Mouse (Mus musculus): Measurements from ENCODE around the gene Lrrc27. TPM values are rescaled to one million over a fixed set of nuclear protein-coding genes. Genes with fewer than 3 reads are reported as not detected.

The Lrrc27 gene
- total RNA-seq, 1 experiment, result 8.2 TPM

DNA sequence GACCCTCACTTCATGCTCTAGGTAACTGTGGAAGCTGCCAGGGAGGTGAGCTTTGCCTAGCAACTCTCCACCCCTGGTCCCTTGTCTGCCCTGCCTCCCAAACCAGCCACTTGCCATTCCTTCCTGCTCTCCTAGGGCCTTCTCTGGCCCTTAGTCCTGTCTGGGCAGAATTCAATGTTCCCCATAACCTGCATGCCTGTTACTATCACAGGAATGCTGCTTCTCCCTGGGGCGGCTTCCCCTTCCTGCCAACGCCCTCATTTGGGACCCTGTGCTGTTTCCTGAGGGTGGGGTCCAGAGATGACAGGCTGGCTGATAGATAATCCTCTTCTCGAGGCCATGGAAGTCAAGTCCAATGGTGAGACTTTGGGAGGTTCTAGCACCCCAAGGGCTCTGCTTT lies 40.7 kb downstream of the Lrrc27 start:
- no peak for DNase-seq (ENCODE audit: low read depth, low spot score)
- Histone ChIP-seq H3K36me3 (ENCODE audit: control insufficient read depth, insufficient read depth, low read length, poor library complexity, severe bottlenecking) (peaks cover 20% of the 10 kb centered on the region), H3K27ac (ENCODE audit: insufficient read depth, low read depth, low read length, poor library complexity, severe bottlenecking) (no peak overlapping the region), H3K4me3 (ENCODE audit: insufficient read depth in 1 of 2, low read depth in 1 of 2, low read length in 2 of 2, poor library complexity in 1 of 2, severe bottlenecking in 1 of 2) (no peak overlapping the region), H3K4me1 (ENCODE audit: control insufficient read depth in 2 of 2, insufficient read depth in 2 of 2, low read length in 2 of 2, poor library complexity in 1 of 2) (peaks cover 0 to 50% of the 10 kb centered on the region in 2 experiments; a peak in 2 of 4 replicates), H3K9me3 (ENCODE audit: control insufficient read depth, insufficient read depth, low read depth, low read length) (no peaks in the 10 kb centered on the region), H3K9ac (ENCODE audit: insufficient read depth, low read depth, low read length, poor library complexity, severe bottlenecking) (no peak overlapping the region)
- TF ChIP-seq ZNF384 (IDR thresholded peaks at IDR 0.05; ENCODE audit: low read depth, low read length) (no peak), CHD2 (IDR thresholded peaks at IDR 0.05; ENCODE audit: low read depth, low read length) (no peak), MAFK (IDR thresholded peaks at IDR 0.05; ENCODE audit: insufficient read depth, low read depth, low read length) (no peak), HCFC1 (IDR thresholded peaks at IDR 0.05; ENCODE audit: borderline replicate concordance, insufficient read depth, low read length) (no peak), ZC3H11A (IDR thresholded peaks at IDR 0.05; ENCODE audit: borderline replicate concordance, low read depth, low read length) (no peak)
- in situ Hi-C loops (cut with MboI; ENCODE audit: low sequenced_read_pairs in 2 of 2, unreplicated experiment in 2 of 2), result no loop called here

DNA sequence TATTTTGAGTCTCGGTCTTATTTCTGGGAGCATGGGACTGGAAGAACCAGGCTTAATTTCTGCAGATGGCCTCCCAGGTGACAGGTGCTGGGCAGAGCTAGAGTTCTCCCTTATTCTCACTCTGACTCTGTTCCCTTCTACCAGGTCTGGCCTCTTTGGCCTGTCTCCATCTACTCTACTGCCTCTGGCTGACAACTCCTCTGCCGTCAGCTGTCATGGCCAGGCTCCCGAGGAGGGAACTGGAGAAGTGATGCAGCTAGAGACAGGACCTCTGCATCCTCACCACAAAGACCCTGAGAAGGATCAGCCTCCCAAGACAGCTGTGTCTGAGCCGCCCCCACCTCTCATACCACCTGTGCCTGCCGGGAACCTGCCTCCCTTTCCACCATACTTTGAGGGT lies 41.8 kb downstream of the Lrrc27 start:
- Histone ChIP-seq H3K9ac (ENCODE audit: insufficient read depth, low read depth, low read length, poor library complexity, severe bottlenecking) (no peak overlapping the region), H3K27ac (ENCODE audit: insufficient read depth, low read depth, low read length, poor library complexity, severe bottlenecking) (no peak overlapping the region), H3K36me3 (ENCODE audit: control insufficient read depth, insufficient read depth, low read length, poor library complexity, severe bottlenecking) (peaks cover 23% of the 10 kb centered on the region), H3K4me1 (ENCODE audit: control insufficient read depth in 2 of 2, insufficient read depth in 2 of 2, low read length in 2 of 2, poor library complexity in 1 of 2) (peaks cover 0 to 49% of the 10 kb centered on the region in 2 experiments; a peak in 2 of 4 replicates), H3K4me3 (ENCODE audit: insufficient read depth in 1 of 2, low read depth in 1 of 2, low read length in 2 of 2, poor library complexity in 1 of 2, severe bottlenecking in 1 of 2) (no peak overlapping the region), H3K9me3 (ENCODE audit: control insufficient read depth, insufficient read depth, low read depth, low read length) (no peaks in the 10 kb centered on the region)
- TF ChIP-seq ZNF384 (IDR thresholded peaks at IDR 0.05; ENCODE audit: low read depth, low read length) (no peak), ZC3H11A (IDR thresholded peaks at IDR 0.05; ENCODE audit: borderline replicate concordance, low read depth, low read length) (no peak), CHD2 (IDR thresholded peaks at IDR 0.05; ENCODE audit: low read depth, low read length) (no peak), HCFC1 (IDR thresholded peaks at IDR 0.05; ENCODE audit: borderline replicate concordance, insufficient read depth, low read length) (no peak), MAFK (IDR thresholded peaks at IDR 0.05; ENCODE audit: insufficient read depth, low read depth, low read length) (no peak)
- DNase-seq (ENCODE audit: low read depth, low spot score), result no peak
- in situ Hi-C loops (cut with MboI; ENCODE audit: low sequenced_read_pairs in 2 of 2, unreplicated experiment in 2 of 2), result no loop called here

DNA sequence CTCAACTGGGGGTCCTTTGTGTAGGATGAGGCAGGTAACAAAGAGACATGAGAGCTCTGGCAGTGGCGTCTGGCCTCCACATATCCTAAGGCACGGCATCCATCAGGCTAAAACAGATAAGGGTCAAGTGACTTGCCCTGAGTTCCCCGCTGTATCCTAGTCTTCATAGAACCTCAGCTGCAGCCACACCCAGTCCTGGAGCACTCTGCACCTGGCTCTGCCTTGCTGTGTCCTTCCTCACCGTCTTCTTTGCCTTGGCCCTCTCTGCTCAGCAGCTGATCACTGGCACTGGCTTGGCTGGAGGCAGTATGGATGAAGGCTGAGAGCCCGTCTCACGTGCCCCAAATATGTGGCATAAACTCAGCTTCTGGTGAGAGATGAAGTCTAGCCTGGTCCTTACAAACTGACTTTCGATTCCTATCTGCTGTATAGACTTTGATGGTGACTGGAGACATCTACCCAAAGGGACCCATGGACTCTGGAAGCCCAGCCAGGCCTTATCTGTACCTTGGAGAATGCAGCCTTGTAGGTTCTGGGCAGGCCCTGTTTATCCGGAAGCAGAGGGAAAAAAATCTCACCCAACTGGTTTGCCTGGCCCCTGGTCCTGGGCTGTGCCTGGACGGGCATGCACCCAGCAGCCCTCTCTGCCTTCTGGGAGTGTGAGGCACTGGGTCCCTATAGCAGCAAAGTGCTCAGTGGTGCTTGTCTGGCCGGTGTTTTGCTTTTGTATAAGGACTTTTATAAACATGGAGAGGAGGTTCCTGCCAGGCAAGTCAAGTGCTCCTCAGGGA lies 45.2 kb downstream of the Lrrc27 start:
- DNase-seq (ENCODE audit: low read depth, low spot score), result no peak
- no peak overlapping the region for H3K9ac ChIP-seq (ENCODE audit: insufficient read depth, low read depth, low read length, poor library complexity, severe bottlenecking)
- peaks cover 0 to 29% of the 10 kb centered on the region in 2 experiments; a peak in 2 of 4 replicates for H3K4me1 ChIP-seq (ENCODE audit: control insufficient read depth in 2 of 2, insufficient read depth in 2 of 2, low read length in 2 of 2, poor library complexity in 1 of 2)
- TF ChIP-seq ZNF384 (IDR thresholded peaks at IDR 0.05; ENCODE audit: low read depth, low read length) (no peak), ZC3H11A (IDR thresholded peaks at IDR 0.05; ENCODE audit: borderline replicate concordance, low read depth, low read length) (no peak), HCFC1 (IDR thresholded peaks at IDR 0.05; ENCODE audit: borderline replicate concordance, insufficient read depth, low read length) (no peak), CHD2 (IDR thresholded peaks at IDR 0.05; ENCODE audit: low read depth, low read length) (no peak), MAFK (IDR thresholded peaks at IDR 0.05; ENCODE audit: insufficient read depth, low read depth, low read length) (no peak)
- in situ Hi-C loops (cut with MboI; ENCODE audit: low sequenced_read_pairs in 2 of 2, unreplicated experiment in 2 of 2), result no loop called here
- no peak overlapping the region for H3K4me3 ChIP-seq (ENCODE audit: insufficient read depth in 1 of 2, low read depth in 1 of 2, low read length in 2 of 2, poor library complexity in 1 of 2, severe bottlenecking in 1 of 2)
- no peak overlapping the region for H3K27ac ChIP-seq (ENCODE audit: insufficient read depth, low read depth, low read length, poor library complexity, severe bottlenecking)
- H3K9me3 ChIP-seq (ENCODE audit: control insufficient read depth, insufficient read depth, low read depth, low read length), result no peaks in the 10 kb centered on the region
- peaks cover 20% of the 10 kb centered on the region for H3K36me3 ChIP-seq (ENCODE audit: control insufficient read depth, insufficient read depth, low read length, poor library complexity, severe bottlenecking)

DNA sequence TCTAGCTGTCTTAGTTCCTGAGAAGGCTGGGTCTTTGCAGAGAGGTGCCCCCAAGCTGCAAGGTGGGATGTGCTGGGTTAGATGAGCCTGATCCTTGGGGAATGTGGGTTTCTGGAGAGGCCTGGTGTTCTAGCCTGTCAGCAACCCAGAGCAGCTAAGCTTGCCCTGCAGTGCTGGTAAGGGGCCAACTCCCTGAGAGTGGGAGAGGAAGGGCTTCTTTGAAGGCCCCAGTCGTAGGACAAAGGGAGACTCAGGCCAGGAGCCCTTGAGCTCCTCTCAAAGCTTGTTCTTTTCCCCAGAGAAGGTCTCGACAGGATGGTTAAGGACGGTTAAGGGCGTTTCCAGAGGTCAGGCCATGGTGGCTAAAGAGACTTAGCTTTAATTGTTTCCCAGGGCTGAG lies 51.5 kb downstream of the Lrrc27 start:
- no peak overlapping the region for H3K27ac ChIP-seq (ENCODE audit: insufficient read depth, low read depth, low read length, poor library complexity, severe bottlenecking)
- DNase-seq (ENCODE audit: low read depth, low spot score), result no peak

More for the DNA sequence above, 51.5 kb downstream of the Lrrc27 start:
- no peaks in the 10 kb centered on the region for H3K9me3 ChIP-seq (ENCODE audit: control insufficient read depth, insufficient read depth, low read depth, low read length)
- in situ Hi-C loops (cut with MboI; ENCODE audit: low sequenced_read_pairs in 2 of 2, unreplicated experiment in 2 of 2), result no loop called here
- H3K9ac ChIP-seq (ENCODE audit: insufficient read depth, low read depth, low read length, poor library complexity, severe bottlenecking), result no peak overlapping the region
- TF ChIP-seq ZC3H11A (IDR thresholded peaks at IDR 0.05; ENCODE audit: borderline replicate concordance, low read depth, low read length), result no peak
- peak; percentile 25; the same call in 1 of the 2 replicates for TF ChIP-seq ZNF384 (IDR thresholded peaks at IDR 0.05; ENCODE audit: low read depth, low read length)
- H3K4me1 ChIP-seq (ENCODE audit: control insufficient read depth in 2 of 2, insufficient read depth in 2 of 2, low read length in 2 of 2, poor library complexity in 1 of 2), result peaks cover 0 to 5% of the 10 kb centered on the region in 2 experiments; a peak in 1 of 4 replicates
- H3K4me3 ChIP-seq (ENCODE audit: insufficient read depth in 1 of 2, low read depth in 1 of 2, low read length in 2 of 2, poor library complexity in 1 of 2, severe bottlenecking in 1 of 2), result no peak overlapping the region
- peaks cover 9% of the 10 kb centered on the region; the same call in 1 of the 2 replicates for H3K36me3 ChIP-seq (ENCODE audit: control insufficient read depth, insufficient read depth, low read length, poor library complexity, severe bottlenecking)
